Mouse (Mus musculus): Measurements from ENCODE around the gene Gm13124.
"Not testable (repeated sequence)": the region's sequence is repeated elsewhere in the genome, so short reads cannot be mapped to it uniquely, and the experiment has no call there.

Gm13124 gene

GRCm38 (mm10) chr4:144565034-144565433 is at the start of gene Gm13124:
Gene Gm13124 (minus strand): TSS chr4:144565134.
- no peak for DNase-seq (ENCODE audit: low spot score)

GRCm38 (mm10) chr4:144614586-144614985 is 49.7 kb upstream of the Gm13124 start:
- DNase-seq (ENCODE audit: low spot score) = no peak

DNA sequence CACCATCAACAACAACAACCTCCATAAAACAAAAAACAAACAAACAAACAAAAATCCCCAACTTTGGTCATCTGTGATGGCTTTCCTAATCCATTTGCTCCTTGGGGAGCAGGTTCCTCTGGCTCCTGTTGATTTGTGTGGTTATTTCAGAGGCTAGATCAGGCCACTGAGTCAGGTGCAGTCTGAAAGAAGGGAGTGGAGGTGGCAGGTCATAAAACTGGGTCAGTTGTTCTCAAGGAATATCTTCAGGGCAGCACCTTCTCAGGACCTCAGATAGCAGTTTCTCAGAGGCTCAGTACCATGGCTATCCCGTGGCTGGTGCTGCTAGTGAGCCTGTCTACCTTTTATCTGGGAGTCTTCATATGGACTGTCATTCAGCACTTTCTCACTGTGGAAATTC is 48.5 kb upstream of the Gm13124 start, which contains the start of gene Aadacl4:
TSS of gene Aadacl4 (plus strand) at position 301 of the 400 bp plus-strand sequence.
- DNase-seq (ENCODE audit: low spot score) = no peak

DNA sequence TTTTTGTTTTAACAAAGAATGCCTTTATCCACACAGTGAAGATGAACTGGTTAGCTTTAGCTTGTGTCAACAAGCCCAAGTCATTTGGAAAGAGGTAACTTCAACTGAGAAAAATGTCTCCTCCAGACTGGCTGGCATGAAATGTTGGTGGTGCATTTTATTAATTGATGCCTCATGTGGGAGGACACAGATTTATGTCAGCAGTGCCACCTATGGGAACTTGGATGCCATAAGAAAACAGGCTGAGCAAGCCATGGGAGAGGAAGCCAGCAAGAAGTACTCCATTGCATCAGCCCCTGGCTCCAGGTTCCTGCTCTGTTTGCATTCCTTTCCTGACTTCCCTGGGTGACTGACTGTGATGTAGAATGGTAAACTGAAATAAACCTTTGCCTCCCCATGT is 27.9 kb upstream of the Gm13124 start:
- DNase-seq (ENCODE audit: low spot score) = no peak

GRCm38 (mm10) chr4:144586207-144586606 is 21.3 kb upstream of the Gm13124 start:
- DNase-seq (ENCODE audit: low spot score) = not testable (repeated sequence)

GRCm38 (mm10) chr4:144567752-144568151 is 2.8 kb upstream of the Gm13124 start:
- DNase-seq (ENCODE audit: low spot score) = no peak

DNA sequence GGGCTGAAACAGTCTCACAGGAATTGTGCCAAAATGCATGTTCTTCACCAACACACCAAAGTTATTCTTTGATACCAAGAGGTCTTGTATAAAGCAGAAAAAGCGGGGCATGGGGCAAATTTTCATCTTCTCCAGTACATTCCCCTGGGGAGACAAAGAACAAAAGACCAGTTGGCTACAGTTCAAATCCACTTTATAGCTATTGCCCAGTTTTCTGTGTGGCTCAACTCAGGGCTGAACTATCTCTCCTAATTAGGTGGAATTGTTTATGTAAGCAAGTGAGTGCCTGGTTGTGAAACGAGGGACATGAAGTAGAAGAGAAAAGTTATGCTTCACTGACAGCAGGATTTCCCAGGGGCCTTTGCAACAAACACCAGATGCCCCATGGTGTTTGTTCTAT is 3.7 kb downstream of the Gm13124 start:
- no peak for DNase-seq (ENCODE audit: low spot score)

GRCm38 (mm10) chr4:144559792-144560191 is 5.1 kb downstream of the Gm13124 start:
- no peak for DNase-seq (ENCODE audit: low spot score)

DNA sequence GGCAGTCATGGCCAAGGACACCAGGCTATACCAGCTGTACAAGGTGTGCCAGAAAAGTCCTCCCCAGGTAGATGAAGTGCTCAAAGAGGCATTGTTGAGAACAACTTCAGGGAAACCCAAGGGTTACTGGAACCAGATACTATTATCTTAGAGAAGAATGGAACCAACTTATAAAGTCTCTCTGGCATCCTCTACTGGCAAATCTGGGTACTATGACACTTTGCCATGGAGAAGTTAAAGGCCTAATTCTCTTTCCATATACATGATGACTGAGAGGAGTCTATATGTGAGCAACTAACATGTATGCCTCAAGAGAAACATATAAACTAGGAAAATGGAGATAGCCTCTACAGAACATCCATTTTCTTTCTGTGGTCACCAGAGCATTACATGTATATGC is 13.8 kb downstream of the Gm13124 start:
- DNase-seq (ENCODE audit: low spot score) = no peak

GRCm38 (mm10) chr4:144545339-144545738 is 19.6 kb downstream of the Gm13124 start:
- DNase-seq (ENCODE audit: low spot score) = not testable (repeated sequence)

- DNase-seq (ENCODE audit: low spot score) = no peak
Measured at GRCm38 (mm10) chr4:144544689-144545088, 20.2 kb downstream of the Gm13124 start.

DNA sequence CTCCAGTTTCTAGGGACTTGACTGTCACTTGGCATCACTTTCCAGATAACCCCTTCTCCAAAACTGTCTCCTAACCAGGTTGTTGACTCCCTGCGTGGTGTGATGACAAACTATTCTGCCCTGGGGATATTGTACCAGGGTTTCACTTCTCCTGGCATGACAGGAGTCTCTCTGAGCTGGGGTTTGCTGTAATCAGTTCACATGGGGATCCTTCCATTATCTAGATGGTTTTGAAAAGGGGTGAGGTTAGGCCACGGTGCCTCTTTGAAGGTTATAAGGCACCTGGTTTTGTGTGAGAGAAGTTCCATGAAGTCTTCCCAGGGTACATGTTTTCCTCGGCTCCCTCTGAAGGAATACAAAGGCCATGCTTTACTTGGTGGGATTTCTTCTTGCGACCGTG is 45.4 kb downstream of the Gm13124 start, which contains the start of gene 9430007A20Rik:
TSS of gene 9430007A20Rik (plus strand) at position 301 of the 400 bp plus-strand sequence.
- DNase-seq (ENCODE audit: low spot score) = no peak

GRCm38 (mm10) chr4:144506518-144506917 is 58.4 kb downstream of the Gm13124 start:
- DNase-seq (ENCODE audit: low spot score) = no peak

Measured in ovary, adult 18-20 months (tissue).